Mouse (Mus musculus): ENCODE results near the gene Cox8a. TPM values are rescaled to one million over a fixed set of nuclear protein-coding genes. Genes with fewer than 3 reads are reported as not detected.
A peak's percentile ranks its signal among the peaks of the same experiment; 100 is the strongest.

Cox8a gene
- polyA plus RNA-seq, 1 experiment from 2014 or later = 877 TPM

DNA sequence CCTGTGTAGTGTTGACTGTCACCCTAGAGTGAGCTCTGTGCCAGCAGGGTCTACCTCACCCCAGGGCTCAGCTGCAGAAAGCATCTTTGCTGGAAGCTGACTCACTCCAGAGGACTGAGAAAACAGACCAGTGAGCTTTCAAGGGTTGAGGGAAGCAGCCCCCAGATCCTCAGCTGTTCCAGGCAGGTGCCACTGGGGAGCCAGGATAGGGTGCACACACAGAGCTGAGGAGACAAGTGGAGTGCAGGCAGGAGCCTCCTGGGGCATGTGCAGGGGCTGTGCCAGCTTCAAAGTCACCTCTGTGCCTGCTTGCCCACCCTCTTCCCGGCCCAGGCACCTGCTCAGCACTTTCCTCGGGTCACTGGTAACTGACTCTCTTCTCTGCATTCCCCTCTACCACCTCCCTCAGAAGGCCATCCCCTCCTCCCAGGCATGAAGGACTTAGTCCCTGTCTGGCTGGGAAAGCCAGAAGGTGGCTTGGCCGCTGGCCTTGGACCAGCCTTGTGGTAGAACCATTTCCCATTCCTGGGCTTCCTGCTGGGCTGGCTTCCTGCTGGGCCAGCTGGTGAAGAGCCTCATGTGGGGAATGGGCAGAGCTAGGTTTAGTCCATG lies 38.5 kb downstream of the Cox8a start:
- 52% methylated on average over 3 of the region's 3 CpGs for WGBS
- Histone ChIP-seq H3K27me3 (replicated peaks; ENCODE audit: low read depth, poor library complexity, severe bottlenecking) (peaks cover 85% of the 10 kb centered on the region), H3K4me1 (peaks cover 73% of the 10 kb centered on the region), H3K36me3 (replicated peaks) (no peaks in the 10 kb centered on the region), H3K27ac (replicated peaks) (no peak overlapping the region), H3K4me3 (no peak overlapping the region), H3K9me3 (no peaks in the 10 kb centered on the region)
- DNase-seq (ENCODE audit: low spot score) = no peak

GRCm38 (mm10) chr19:7177804-7178511 lies 39.5 kb downstream of the Cox8a start:
- Histone ChIP-seq H3K27ac (replicated peaks) (peak overlapping the region; percentile 52), H3K4me1 (peaks cover 67% of the 10 kb centered on the region), H3K4me3 (no peak overlapping the region), H3K9me3 (no peaks in the 10 kb centered on the region), H3K36me3 (replicated peaks) (no peaks in the 10 kb centered on the region), H3K27me3 (replicated peaks; ENCODE audit: low read depth, poor library complexity, severe bottlenecking) (peaks cover 82% of the 10 kb centered on the region)
- 52% methylated on average over 13 of the region's 13 CpGs for WGBS
- DNase-seq (ENCODE audit: low spot score) = no peak

- H3K4me3 ChIP-seq = no peak overlapping the region
- no peaks in the 10 kb centered on the region for H3K36me3 ChIP-seq (replicated peaks)
- peak overlapping the region; percentile 20; the same call in 1 of the 2 replicates for H3K27ac ChIP-seq (replicated peaks)
- peak; percentile 42 for DNase-seq (ENCODE audit: low spot score)
- H3K4me1 ChIP-seq = peaks cover 64% of the 10 kb centered on the region
- WGBS = 9% methylated on average over 11 of the region's 11 CpGs
- no peaks in the 10 kb centered on the region for H3K9me3 ChIP-seq
- H3K27me3 ChIP-seq (replicated peaks; ENCODE audit: low read depth, poor library complexity, severe bottlenecking) = peaks cover 79% of the 10 kb centered on the region
These were observed 41.2 kb downstream of the Cox8a start for GRCm38 (mm10) chr19:7176041-7176696.

GRCm38 (mm10) chr19:7172051-7172866 lies 45.2 kb downstream of the Cox8a start:
- DNase-seq (ENCODE audit: low spot score) = peak; percentile 74
- H3K4me3 ChIP-seq = peak overlapping the region; percentile 34
- no peaks in the 10 kb centered on the region for H3K36me3 ChIP-seq (replicated peaks)
- WGBS = 16% methylated on average over 13 of the region's 13 CpGs
- H3K9me3 ChIP-seq = no peaks in the 10 kb centered on the region
- peaks cover 77% of the 10 kb centered on the region for H3K27me3 ChIP-seq (replicated peaks; ENCODE audit: low read depth, poor library complexity, severe bottlenecking)
- H3K4me1 ChIP-seq = peaks cover 46% of the 10 kb centered on the region
- peak overlapping the region; percentile 79 for H3K27ac ChIP-seq (replicated peaks)

DNA sequence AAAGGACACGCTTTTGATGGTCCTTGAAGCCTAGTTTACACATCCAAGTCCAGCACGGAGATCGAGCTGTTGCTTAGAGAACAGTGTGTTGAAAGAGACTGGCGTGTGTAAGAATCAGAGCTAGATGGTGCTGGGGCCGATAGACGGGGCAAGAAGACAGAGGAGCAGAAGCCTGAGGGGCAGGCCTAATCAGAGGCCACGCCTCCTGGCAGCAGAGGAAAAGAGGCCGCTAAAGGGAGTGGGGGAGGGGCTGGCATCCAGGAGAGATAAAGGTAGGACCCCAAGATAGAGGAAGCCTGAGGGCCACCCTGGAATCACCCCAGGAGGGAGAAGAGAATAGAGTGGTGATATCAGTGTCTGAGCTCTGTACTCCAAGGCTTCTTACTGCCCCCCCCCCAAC lies 46.0 kb downstream of the Cox8a start:
- peaks cover 48% of the 10 kb centered on the region for H3K4me1 ChIP-seq
- H3K4me3 ChIP-seq = peak overlapping the region; percentile 34
- 8% methylated on average over 8 of the region's 8 CpGs for WGBS
- no peaks in the 10 kb centered on the region for H3K9me3 ChIP-seq
- H3K27ac ChIP-seq (replicated peaks) = peak overlapping the region; percentile 79
- DNase-seq (ENCODE audit: low spot score) = peak; percentile 50
- peaks cover 79% of the 10 kb centered on the region for H3K27me3 ChIP-seq (replicated peaks; ENCODE audit: low read depth, poor library complexity, severe bottlenecking)
- no peaks in the 10 kb centered on the region for H3K36me3 ChIP-seq (replicated peaks)

GRCm38 (mm10) chr19:7170916-7171315 lies 46.5 kb downstream of the Cox8a start:
- Histone ChIP-seq H3K4me1 (peaks cover 48% of the 10 kb centered on the region), H3K27ac (replicated peaks) (peak overlapping the region; percentile 79; the same call in 1 of the 2 replicates), H3K36me3 (replicated peaks) (no peaks in the 10 kb centered on the region), H3K9me3 (no peaks in the 10 kb centered on the region), H3K4me3 (peak overlapping the region; percentile 34; the same call in 1 of the 2 replicates), H3K27me3 (replicated peaks; ENCODE audit: low read depth, poor library complexity, severe bottlenecking) (peaks cover 79% of the 10 kb centered on the region)
- no peak for DNase-seq (ENCODE audit: low spot score)
- 74% methylated on average over 6 of the region's 6 CpGs for WGBS

DNA sequence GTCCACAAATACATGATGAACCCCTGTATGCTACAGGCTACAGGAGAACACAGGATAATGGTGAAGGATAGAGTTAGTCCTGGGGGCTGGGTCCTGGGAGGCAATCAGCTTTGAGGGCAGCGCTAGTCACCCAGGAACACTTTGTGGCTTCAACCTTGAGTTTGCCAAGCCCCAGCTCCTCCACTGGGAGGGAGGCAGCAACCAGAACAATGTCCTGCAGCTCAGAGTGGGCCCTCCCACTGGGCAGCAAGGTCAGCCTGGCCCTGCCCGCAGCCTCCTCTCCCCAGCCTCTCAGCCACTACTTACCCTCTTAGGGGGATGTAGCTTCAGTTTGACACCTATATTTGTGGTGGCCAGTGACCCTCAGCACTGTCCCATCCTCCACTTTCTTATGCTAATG lies 49.0 kb downstream of the Cox8a start:
- peaks cover 90% of the 10 kb centered on the region for H3K27me3 ChIP-seq (replicated peaks; ENCODE audit: low read depth, poor library complexity, severe bottlenecking)
- peaks cover 70% of the 10 kb centered on the region for H3K4me1 ChIP-seq

GRCm38 (mm10) chr19:7166767-7167166 lies 50.6 kb downstream of the Cox8a start:
- Histone ChIP-seq H3K27me3 (replicated peaks; ENCODE audit: low read depth, poor library complexity, severe bottlenecking) (peaks cover 94% of the 10 kb centered on the region), H3K27ac (replicated peaks) (no peak overlapping the region), H3K4me1 (peaks cover 64% of the 10 kb centered on the region), H3K9me3 (no peaks in the 10 kb centered on the region), H3K4me3 (peak overlapping the region; percentile 73; the same call in 1 of the 2 replicates), H3K36me3 (replicated peaks) (no peaks in the 10 kb centered on the region)
- WGBS = 7% methylated on average over 6 of the region's 6 CpGs
- peak; percentile 13 for DNase-seq (ENCODE audit: low spot score)

More for the DNA sequence above, 49.0 kb downstream of the Cox8a start:
- DNase-seq (ENCODE audit: low spot score) = no peak
- no peak overlapping the region for H3K4me3 ChIP-seq
- H3K9me3 ChIP-seq = no peaks in the 10 kb centered on the region
- no peak overlapping the region for H3K27ac ChIP-seq (replicated peaks)
- no peaks in the 10 kb centered on the region for H3K36me3 ChIP-seq (replicated peaks)
- WGBS = 48% methylated on average over 2 of the region's 2 CpGs

GRCm38 (mm10) chr19:7166200-7166711 lies 51.2 kb downstream of the Cox8a start:
- peaks cover 94% of the 10 kb centered on the region for H3K27me3 ChIP-seq (replicated peaks; ENCODE audit: low read depth, poor library complexity, severe bottlenecking)
- H3K36me3 ChIP-seq (replicated peaks) = no peaks in the 10 kb centered on the region
- peak overlapping the region; percentile 81 for H3K27ac ChIP-seq (replicated peaks)
- H3K9me3 ChIP-seq = no peaks in the 10 kb centered on the region
- H3K4me1 ChIP-seq = peaks cover 64% of the 10 kb centered on the region
- H3K4me3 ChIP-seq = peak overlapping the region; percentile 73
- no peak for DNase-seq (ENCODE audit: low spot score)
- 3% methylated on average over 15 of the region's 15 CpGs for whole genome bisulfite sequencing

- DNase-seq (ENCODE audit: low spot score) = peak; percentile 65
- H3K27ac ChIP-seq (replicated peaks) = peak overlapping the region; percentile 81
- peaks cover 63% of the 10 kb centered on the region for H3K4me1 ChIP-seq
- H3K4me3 ChIP-seq = peak overlapping the region; percentile 73
- no peaks in the 10 kb centered on the region for H3K9me3 ChIP-seq
- peaks cover 94% of the 10 kb centered on the region for H3K27me3 ChIP-seq (replicated peaks; ENCODE audit: low read depth, poor library complexity, severe bottlenecking)
- under 1% methylated on average over 92 of the region's 105 CpGs for WGBS
- H3K36me3 ChIP-seq (replicated peaks) = no peaks in the 10 kb centered on the region
These were observed 51.8 kb downstream of the Cox8a start for GRCm38 (mm10) chr19:7165509-7166199.
